Mouse (Mus musculus): Measurements from ENCODE around the gene Gtf2ird2. TPM values are rescaled to one million over a fixed set of nuclear protein-coding genes. Genes with fewer than 3 reads are reported as not detected.
A peak's percentile ranks its signal among the peaks of the same experiment; 100 is the strongest.

The Gtf2ird2 gene
- polyA plus RNA-seq (2015; fragmentation: Nextera tagmentation; extraction: Ambion mirVana): 7.7 and 8.2 TPM in 2 replicates

- ATAC-seq (ENCODE audit: insufficient read depth, low FRiP score, low read depth): peak; percentile 97
- Histone ChIP-seq H3K36me3 (no peaks in the 10 kb centered on the region), H3K4me2 (peak within 1 kb of the TSS; percentile 85), H3K4me3 (replicated peaks) (peak within 1 kb of the TSS; percentile 69), H3K9me3 (no peaks in the 10 kb centered on the region), H3K4me1 (peaks cover 19% of the 10 kb centered on the region), H3K27ac (peak within 1 kb of the TSS; percentile 94), H3K27me3 (replicated peaks) (no peaks in the 10 kb centered on the region), H3K9ac (peak within 1 kb of the TSS; percentile 63)
- under 1% methylated on average over 92 of the region's 92 CpGs for WGBS
These were observed at the start of gene Gtf2ird2 for GRCm38 (mm10) chr5:134183880-134184808. Gene Gtf2ird2 (plus strand): TSS chr5:134184019.

- H3K36me3 ChIP-seq: no peaks in the 10 kb centered on the region
- H3K4me3 ChIP-seq (replicated peaks): no peak overlapping the region
- 92% methylated on average over 12 of the region's 12 CpGs for WGBS
- no peak for ATAC-seq (ENCODE audit: insufficient read depth, low FRiP score, low read depth)
- no peaks in the 10 kb centered on the region for H3K27me3 ChIP-seq (replicated peaks)
- H3K9ac ChIP-seq: no peak overlapping the region
- no peak overlapping the region for H3K4me2 ChIP-seq
- H3K27ac ChIP-seq: no peak overlapping the region
- no peaks in the 10 kb centered on the region for H3K4me1 ChIP-seq
- H3K9me3 ChIP-seq: no peaks in the 10 kb centered on the region
These were observed 47.8 kb upstream of the Gtf2ird2 start for GRCm38 (mm10) chr5:134136022-134136421.

GRCm38 (mm10) chr5:134137933-134138332 lies 45.9 kb upstream of the Gtf2ird2 start:
- no peak for ATAC-seq (ENCODE audit: insufficient read depth, low FRiP score, low read depth)
- Histone ChIP-seq H3K27ac (no peak overlapping the region), H3K9me3 (no peaks in the 10 kb centered on the region), H3K4me1 (no peaks in the 10 kb centered on the region), H3K4me2 (no peak overlapping the region), H3K4me3 (replicated peaks) (no peak overlapping the region), H3K36me3 (no peaks in the 10 kb centered on the region), H3K27me3 (replicated peaks) (no peaks in the 10 kb centered on the region), H3K9ac (no peak overlapping the region)
- WGBS: 86% methylated on average over 5 of the region's 5 CpGs

- Histone ChIP-seq H3K4me3 (replicated peaks) (no peak overlapping the region), H3K9me3 (no peaks in the 10 kb centered on the region), H3K9ac (no peak overlapping the region), H3K4me1 (no peaks in the 10 kb centered on the region), H3K4me2 (no peak overlapping the region), H3K27me3 (replicated peaks) (no peaks in the 10 kb centered on the region), H3K36me3 (no peaks in the 10 kb centered on the region), H3K27ac (no peak overlapping the region)
- ATAC-seq (ENCODE audit: insufficient read depth, low FRiP score, low read depth): no peak
- 76% methylated on average over 6 of the region's 6 CpGs for WGBS
These were observed 44.4 kb upstream of the Gtf2ird2 start for GRCm38 (mm10) chr5:134139429-134139828.

- H3K9me3 ChIP-seq: no peaks in the 10 kb centered on the region
- no peak for ATAC-seq (ENCODE audit: insufficient read depth, low FRiP score, low read depth)
- H3K4me1 ChIP-seq: no peaks in the 10 kb centered on the region
- no peak overlapping the region for H3K27ac ChIP-seq
- 64% methylated on average over 7 of the region's 7 CpGs for WGBS
- H3K36me3 ChIP-seq: no peaks in the 10 kb centered on the region
- no peaks in the 10 kb centered on the region for H3K27me3 ChIP-seq (replicated peaks)
- H3K4me2 ChIP-seq: no peak overlapping the region
- no peak overlapping the region for H3K4me3 ChIP-seq (replicated peaks)
- H3K9ac ChIP-seq: no peak overlapping the region
These were observed 42.6 kb upstream of the Gtf2ird2 start for GRCm38 (mm10) chr5:134141236-134141635.

GRCm38 (mm10) chr5:134142381-134142780 lies 41.4 kb upstream of the Gtf2ird2 start:
- H3K36me3 ChIP-seq: no peaks in the 10 kb centered on the region
- no peak overlapping the region for H3K9ac ChIP-seq
- H3K27me3 ChIP-seq (replicated peaks): no peaks in the 10 kb centered on the region
- no peak overlapping the region for H3K4me3 ChIP-seq (replicated peaks)
- no peak overlapping the region for H3K4me2 ChIP-seq
- 79% methylated on average over 11 of the region's 11 CpGs for WGBS
- no peaks in the 10 kb centered on the region for H3K9me3 ChIP-seq
- no peak overlapping the region for H3K27ac ChIP-seq
- no peak for ATAC-seq (ENCODE audit: insufficient read depth, low FRiP score, low read depth)
- H3K4me1 ChIP-seq: no peaks in the 10 kb centered on the region

GRCm38 (mm10) chr5:134144986-134145385 lies 38.8 kb upstream of the Gtf2ird2 start:
- Histone ChIP-seq H3K4me2 (no peak overlapping the region), H3K36me3 (peaks cover 3% of the 10 kb centered on the region; the same call in 1 of the 2 replicates), H3K27ac (no peak overlapping the region), H3K4me1 (no peaks in the 10 kb centered on the region), H3K9ac (no peak overlapping the region), H3K9me3 (no peaks in the 10 kb centered on the region), H3K27me3 (replicated peaks) (no peaks in the 10 kb centered on the region), H3K4me3 (replicated peaks) (no peak overlapping the region)
- WGBS: 92% methylated on average over 8 of the region's 8 CpGs
- ATAC-seq (ENCODE audit: insufficient read depth, low FRiP score, low read depth): no peak

- Histone ChIP-seq H3K4me3 (replicated peaks) (no peak overlapping the region), H3K4me1 (no peaks in the 10 kb centered on the region), H3K27ac (no peak overlapping the region), H3K36me3 (peaks cover 14% of the 10 kb centered on the region; the same call in 1 of the 2 replicates), H3K4me2 (no peak overlapping the region), H3K9ac (no peak overlapping the region), H3K27me3 (replicated peaks) (no peaks in the 10 kb centered on the region), H3K9me3 (no peaks in the 10 kb centered on the region)
- 90% methylated on average over 10 of the region's 10 CpGs for WGBS
- ATAC-seq (ENCODE audit: insufficient read depth, low FRiP score, low read depth): no peak
These were observed 36.5 kb upstream of the Gtf2ird2 start for GRCm38 (mm10) chr5:134147194-134147753.

- no peaks in the 10 kb centered on the region for H3K9me3 ChIP-seq
- no peak overlapping the region for H3K9ac ChIP-seq
- H3K4me2 ChIP-seq: no peak overlapping the region
- H3K27me3 ChIP-seq (replicated peaks): no peaks in the 10 kb centered on the region
- H3K36me3 ChIP-seq: peaks cover 21% of the 10 kb centered on the region; the same call in 1 of the 2 replicates
- H3K27ac ChIP-seq: no peak overlapping the region
- H3K4me1 ChIP-seq: no peaks in the 10 kb centered on the region
- 84% methylated on average over 4 of the region's 4 CpGs for WGBS
- ATAC-seq (ENCODE audit: insufficient read depth, low FRiP score, low read depth): no peak
- H3K4me3 ChIP-seq (replicated peaks): no peak overlapping the region
These were observed 35.7 kb upstream of the Gtf2ird2 start for GRCm38 (mm10) chr5:134148153-134148552.

GRCm38 (mm10) chr5:134151895-134152294 lies 31.9 kb upstream of the Gtf2ird2 start:
- Histone ChIP-seq H3K4me1 (no peaks in the 10 kb centered on the region), H3K4me2 (no peak overlapping the region), H3K36me3 (peaks cover 44% of the 10 kb centered on the region), H3K4me3 (replicated peaks) (no peak overlapping the region), H3K27me3 (replicated peaks) (no peaks in the 10 kb centered on the region), H3K9ac (no peak overlapping the region), H3K27ac (no peak overlapping the region), H3K9me3 (no peaks in the 10 kb centered on the region)
- 0 out of 2 replicates have a peak, but pooled peaks have one; percentile 16 for ATAC-seq (ENCODE audit: insufficient read depth, low FRiP score, low read depth)
- WGBS: 69% methylated on average over 11 of the region's 11 CpGs

- Histone ChIP-seq H3K9ac (no peak overlapping the region), H3K27me3 (replicated peaks) (no peaks in the 10 kb centered on the region), H3K36me3 (peaks cover 61% of the 10 kb centered on the region), H3K4me3 (replicated peaks) (no peak overlapping the region), H3K27ac (no peak overlapping the region), H3K4me2 (no peak overlapping the region), H3K4me1 (no peaks in the 10 kb centered on the region), H3K9me3 (no peaks in the 10 kb centered on the region)
- 89% methylated on average over 7 of the region's 7 CpGs for WGBS
- ATAC-seq (ENCODE audit: insufficient read depth, low FRiP score, low read depth): no peak
These were observed 27.8 kb upstream of the Gtf2ird2 start for GRCm38 (mm10) chr5:134155916-134156466.

GRCm38 (mm10) chr5:134164688-134165087 lies 19.1 kb upstream of the Gtf2ird2 start:
- H3K27ac ChIP-seq: no peak overlapping the region
- ATAC-seq (ENCODE audit: insufficient read depth, low FRiP score, low read depth): no peak
- H3K4me3 ChIP-seq (replicated peaks): no peak overlapping the region
- H3K4me1 ChIP-seq: no peaks in the 10 kb centered on the region
- H3K9me3 ChIP-seq: no peaks in the 10 kb centered on the region
- H3K36me3 ChIP-seq: peaks cover 27% of the 10 kb centered on the region
- no peak overlapping the region for H3K9ac ChIP-seq
- no peak overlapping the region for H3K4me2 ChIP-seq
- no peaks in the 10 kb centered on the region for H3K27me3 ChIP-seq (replicated peaks)
- WGBS: 61% methylated on average over 5 of the region's 5 CpGs
